Mouse (Mus musculus): ENCODE measurements around the gene Cyp2t4. TPM values are rescaled to one million over a fixed set of nuclear protein-coding genes. Genes with fewer than 3 reads are reported as not detected.

Gene Cyp2t4
- total and polyA plus RNA-seq, 3 experiments = 0.28 TPM; not detected in 2

- TF ChIP-seq NRF1 (IDR thresholded peaks at IDR 0.05; ENCODE audit: insufficient read depth, low read depth, low read length, poor library complexity, severe bottlenecking) = peak; percentile 69
- peak; percentile 82 for TF ChIP-seq ETS1 (IDR thresholded peaks at IDR 0.05; ENCODE audit: low read depth, low read length)
- 0 out of 2 replicates have a peak, but pooled peaks have one; percentile 33 for TF ChIP-seq ZKSCAN1 (IDR thresholded peaks at IDR 0.05; ENCODE audit: low read depth, low read length)
- TF ChIP-seq EP300 (IDR thresholded peaks at IDR 0.05; ENCODE audit: low read depth in 1 of 2, low read length in 2 of 2) = peak in 1 of 2 experiments; percentile 38; a peak in 2 of 4 replicates
- no peak for TF ChIP-seq GATA1 (IDR thresholded peaks at IDR 0.05; ENCODE audit: low read depth, low read length)
- TF ChIP-seq ELF1 (IDR thresholded peaks at IDR 0.05; ENCODE audit: low read depth, low read length) = 0 out of 2 replicates have a peak, but pooled peaks have one; percentile 5
- no peak for TF ChIP-seq E2F4 (IDR thresholded peaks at IDR 0.05; ENCODE audit: borderline replicate concordance, low read depth, low read length)
- peak; percentile 53; the same call in 1 of the 2 replicates for TF ChIP-seq ZMIZ1 (IDR thresholded peaks at IDR 0.05; ENCODE audit: low read depth, low read length)
- TF ChIP-seq NELFE (IDR thresholded peaks at IDR 0.05; ENCODE audit: low read depth, low read length) = peak; percentile 79
- TF ChIP-seq ZC3H11A (IDR thresholded peaks at IDR 0.05; ENCODE audit: low read depth, low read length) = no peak
- 0 out of 2 replicates have a peak, but pooled peaks have one; percentile 33 for TF ChIP-seq KAT2A (conservative IDR thresholded peaks at IDR 0.05; ENCODE audit: low read depth, low read length)
- TF ChIP-seq ZNF384 (IDR thresholded peaks at IDR 0.05; ENCODE audit: low read depth, low read length) = peak; percentile 97
- no peak for TF ChIP-seq SMC3 (IDR thresholded peaks at IDR 0.05; ENCODE audit: low read depth, low read length)
- peak; percentile 84; the same call in 1 of the 2 replicates for TF ChIP-seq POLR2AphosphoS2 (IDR thresholded peaks at IDR 0.05; ENCODE audit: low read length)
Observed at GRCm38 (mm10) chr7:27166614-27167474, 13.3 kb downstream of the Cyp2t4 start, which contains the start of gene Egln2 (continued).

GRCm38 (mm10) chr7:27167475-27168094, 14.1 kb downstream of the Cyp2t4 start:
- H3K9ac ChIP-seq (ENCODE audit: control insufficient read depth, low read depth, low read length, poor library complexity, severe bottlenecking) = peak overlapping the region; percentile 88
- no peak for DNase-seq (ENCODE audit: low read depth, low spot score)
- peaks cover 11% of the 10 kb centered on the region for H3K79me2 ChIP-seq (ENCODE audit: control insufficient read depth, insufficient read depth, low read length, poor library complexity)
- H3K4me1 ChIP-seq (ENCODE audit: control insufficient read depth in 1 of 2, insufficient read depth in 2 of 2, low read length in 2 of 2) = peaks cover 7 to 10% of the 10 kb centered on the region in 2 experiments; a peak in 3 of 4 replicates
- TF ChIP-seq MYC (IDR thresholded peaks at IDR 0.05; ENCODE audit: low read depth, low read length) = peak; percentile 63
- TF ChIP-seq HCFC1 (IDR thresholded peaks at IDR 0.05; ENCODE audit: low read depth, low read length) = no peak
- TF ChIP-seq MEF2A (IDR thresholded peaks at IDR 0.05; ENCODE audit: extremely low read depth, insufficient replicate concordance, low read depth, low read length, poor library complexity, severe bottlenecking) = no peak
- TF ChIP-seq KAT2A (conservative IDR thresholded peaks at IDR 0.05; ENCODE audit: low read depth, low read length) = 0 out of 2 replicates have a peak, but pooled peaks have one; percentile 20
- TF ChIP-seq RAD21 (IDR thresholded peaks at IDR 0.05; ENCODE audit: low read depth, low read length) = no peak
- TF ChIP-seq RCOR1 (IDR thresholded peaks at IDR 0.05; ENCODE audit: low read depth, low read length) = no peak
- no peak for TF ChIP-seq POLR2AphosphoS5 (IDR thresholded peaks at IDR 0.05; ENCODE audit: borderline replicate concordance, low read depth, low read length)
- no peak for TF ChIP-seq USF1 (IDR thresholded peaks at IDR 0.05; ENCODE audit: low read depth, low read length)
- TF ChIP-seq BHLHE40 (IDR thresholded peaks at IDR 0.05; ENCODE audit: borderline replicate concordance, low read depth, low read length) = no peak; the same call in 1 of the 2 replicates
- TF ChIP-seq ELF1 (IDR thresholded peaks at IDR 0.05; ENCODE audit: low read depth, low read length) = no peak
- 0 out of 2 replicates have a peak, but pooled peaks have one; percentile 13 for TF ChIP-seq MAFK (IDR thresholded peaks at IDR 0.05; ENCODE audit: borderline replicate concordance, low read depth, low read length)
- TF ChIP-seq EP300 (IDR thresholded peaks at IDR 0.05; ENCODE audit: low read depth in 1 of 2, low read length in 2 of 2) = no peak
- TF ChIP-seq MAX (IDR thresholded peaks at IDR 0.05; ENCODE audit: low read length) = peak; percentile 87
- no peak for TF ChIP-seq POLR2AphosphoS2 (IDR thresholded peaks at IDR 0.05; ENCODE audit: low read length)
- H3K27ac ChIP-seq (ENCODE audit: control insufficient read depth, low read depth, low read length) = peak overlapping the region; percentile 96
- H3K4me3 ChIP-seq (ENCODE audit: control insufficient read depth in 1 of 2, insufficient read depth in 1 of 2, low read depth in 2 of 2, low read length in 2 of 2) = peak overlapping the region; percentile 69 to 73
- H3K27me3 ChIP-seq (ENCODE audit: control insufficient read depth in 1 of 2, insufficient read depth in 2 of 2, low read length in 2 of 2) = no peaks in the 10 kb centered on the region
- peaks cover 0 to 3% of the 10 kb centered on the region in 2 experiments; a peak in 1 of 4 replicates for H3K36me3 ChIP-seq (ENCODE audit: control insufficient read depth in 1 of 2, insufficient read depth in 2 of 2, low read length in 2 of 2)
- H3K9me3 ChIP-seq (replicated peaks; ENCODE audit: insufficient read depth, low read length) = no peaks in the 10 kb centered on the region
